Mouse (Mus musculus) B cell, adult (primary cell): ENCODE results near the gene Dntt. TPM values are rescaled to one million over a fixed set of nuclear protein-coding genes. Genes with fewer than 3 reads are reported as not detected.

Experiments
- total RNA-seq: library from RNA; stranded (reverse); gene quantifications from 4 replicates; pipeline ENCODE4 v1.2.4, GENCODE M21; 2023; ENCODE audit not compliant: inconsistent age

Dntt gene
- not detected in 4 replicates for total RNA-seq

GRCm38 (mm10) chr19:41029219-41029618 is at the start of gene Dntt:
Gene Dntt, plus strand, starts transcription at chr19:41029275.

GRCm38 (mm10) chr19:40994057-40994585 is 35.0 kb upstream of the Dntt start, which contains the start of gene Blnk:
Gene Blnk, minus strand, starts transcription at chr19:40994535.

GRCm38 (mm10) chr19:41076906-41077305 is 47.8 kb downstream of the Dntt start, which contains the start of gene Opalin:
Gene Opalin, minus strand, starts transcription at chr19:41077113.

Other genes with a start within 250 kb of the Dntt start
- gene Ccnj, start 198.0 kb upstream of the Dntt start, total RNA-seq = 20.2 to 24.9 TPM (median 21.7 TPM) in 4 replicates
- gene Zfp518a, start 134.6 kb upstream of the Dntt start, total RNA-seq = 19.2 to 22.4 TPM (median 21.4 TPM) in 4 replicates
- 399 to 415 TPM (median 406 TPM) in 4 replicates for gene Blnk, start 34.7 kb upstream of the Dntt start, total RNA-seq
- not detected in 4 replicates for gene Opalin, start 47.8 kb downstream of the Dntt start, total RNA-seq
- gene Tll2, start 177.6 kb downstream of the Dntt start, total RNA-seq = 0.10 TPM in 1 of 4 replicates, not detected in the others
- gene Tm9sf3, start 234.7 kb downstream of the Dntt start, total RNA-seq = 91.0 to 103 TPM (median 94.4 TPM) in 4 replicates